Mouse (Mus musculus): ENCODE results near the gene Gin1.
"Not testable (repeated sequence)": the region's sequence is repeated elsewhere in the genome, so short reads cannot be mapped to it uniquely, and the experiment has no call there.

Gin1 gene

DNA sequence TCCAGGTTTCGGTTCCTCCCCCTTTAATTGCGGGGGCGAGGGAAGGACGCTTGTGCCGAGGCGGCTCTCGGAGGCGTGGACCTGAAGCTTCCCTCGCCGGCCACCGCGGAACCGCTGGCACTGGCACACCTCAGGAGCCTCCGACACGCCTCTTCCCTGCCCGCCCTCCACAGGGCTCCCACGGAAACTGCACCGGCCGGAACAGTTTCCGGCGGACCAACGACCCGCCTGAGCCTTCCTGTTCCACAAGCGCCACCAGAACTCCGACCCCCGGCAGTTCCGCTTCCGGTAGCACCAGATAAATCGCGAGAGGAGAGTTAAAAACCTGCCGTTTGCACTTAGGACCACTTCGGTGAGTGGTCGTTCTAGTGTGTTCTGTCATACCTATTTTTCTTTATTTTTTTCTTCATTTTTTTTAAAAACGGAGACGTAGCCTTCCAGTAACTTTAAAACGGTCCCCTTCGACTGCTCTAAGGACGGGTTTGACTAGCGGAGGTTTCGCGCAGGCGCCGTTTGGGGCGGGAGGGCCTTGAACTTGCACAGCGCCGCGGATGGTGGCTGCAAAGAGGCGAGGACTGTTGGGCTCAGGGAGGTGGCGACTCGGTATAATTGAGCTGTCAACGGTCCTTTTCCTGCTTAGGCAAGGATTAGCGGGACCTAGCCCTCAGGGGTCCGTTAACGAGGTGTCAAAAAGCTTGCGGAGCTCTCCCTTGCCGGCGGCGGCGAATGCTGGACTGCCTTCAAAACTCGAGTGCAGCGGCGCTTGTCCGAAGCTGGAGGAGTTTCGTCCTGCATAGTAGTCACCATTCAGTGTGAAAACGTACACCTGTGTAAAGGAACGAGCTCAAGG, at the start of gene Gin1, which contains the start of gene Ppip5k2:
Gene Gin1, plus strand, starts transcription at position 269 of the 850 bp plus-strand sequence.
Gene Ppip5k2, minus strand, starts transcription at position 508 of the 850 bp plus-strand sequence.
- DNase-seq: peak; percentile 95

- no peak for DNase-seq
Observed at GRCm38 (mm10) chr1:97726730-97727129, 43.2 kb upstream of the Gin1 start.

DNA sequence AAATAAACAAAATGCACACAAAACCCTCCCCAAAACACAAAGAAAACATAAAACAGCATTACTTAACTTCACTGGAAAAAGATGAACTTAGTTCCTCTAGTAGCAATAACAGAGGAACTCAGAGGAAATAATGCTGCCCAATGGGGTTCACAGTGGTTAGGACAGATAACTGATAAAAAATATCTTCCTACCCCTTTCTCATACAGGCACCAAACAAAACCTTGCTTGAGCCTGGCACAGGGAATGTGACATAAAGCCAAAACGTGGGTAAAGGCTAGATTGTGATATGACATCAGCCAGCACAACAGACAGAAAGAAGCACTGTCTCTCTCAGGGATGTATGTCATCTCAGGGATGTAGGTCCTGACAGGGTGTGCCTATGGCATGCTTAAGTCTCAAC, 40.6 kb upstream of the Gin1 start:
- DNase-seq: no peak

DNA sequence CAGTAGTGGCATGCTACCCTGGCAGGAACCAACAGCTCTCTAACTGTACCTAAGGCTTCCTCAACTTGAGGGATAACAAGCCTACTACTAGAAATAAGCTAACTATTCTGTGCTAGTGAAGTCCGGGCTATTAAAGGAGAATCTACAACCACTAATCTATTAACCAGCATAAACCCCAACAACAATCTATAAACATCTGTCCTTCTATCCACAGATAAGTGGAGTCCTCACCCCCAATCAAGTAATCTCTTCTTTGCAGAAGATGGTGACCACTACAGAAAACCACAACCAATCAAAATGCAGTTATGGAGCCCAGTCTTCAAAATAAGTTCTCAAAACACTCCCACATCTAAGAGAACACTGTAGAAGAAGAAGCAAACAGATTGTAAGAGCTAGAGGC, 26.9 kb upstream of the Gin1 start:
- no peak for DNase-seq

DNA sequence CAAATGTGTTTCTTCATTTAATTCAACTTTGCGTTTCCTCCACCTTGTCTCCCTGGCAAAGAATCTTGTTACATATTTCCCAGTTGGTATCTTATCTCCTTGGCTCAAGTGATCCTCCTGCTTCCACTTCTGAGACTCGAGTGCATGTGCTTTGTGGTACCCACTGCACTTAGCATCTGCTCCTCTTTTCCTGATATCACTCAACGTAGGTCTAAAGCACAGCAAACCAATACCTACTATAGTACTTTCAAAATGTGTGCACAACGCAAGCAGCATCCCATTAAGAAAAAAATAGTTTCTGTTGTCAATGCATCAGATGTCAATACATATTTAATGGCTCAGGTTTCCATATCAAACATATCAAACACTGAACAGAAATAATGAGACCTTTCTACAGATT, 24.3 kb upstream of the Gin1 start:
- DNase-seq: no peak

GRCm38 (mm10) chr1:97746261-97746660, 23.7 kb upstream of the Gin1 start:
- DNase-seq: no peak

GRCm38 (mm10) chr1:97748163-97748562, 21.8 kb upstream of the Gin1 start:
- no peak for DNase-seq

DNA sequence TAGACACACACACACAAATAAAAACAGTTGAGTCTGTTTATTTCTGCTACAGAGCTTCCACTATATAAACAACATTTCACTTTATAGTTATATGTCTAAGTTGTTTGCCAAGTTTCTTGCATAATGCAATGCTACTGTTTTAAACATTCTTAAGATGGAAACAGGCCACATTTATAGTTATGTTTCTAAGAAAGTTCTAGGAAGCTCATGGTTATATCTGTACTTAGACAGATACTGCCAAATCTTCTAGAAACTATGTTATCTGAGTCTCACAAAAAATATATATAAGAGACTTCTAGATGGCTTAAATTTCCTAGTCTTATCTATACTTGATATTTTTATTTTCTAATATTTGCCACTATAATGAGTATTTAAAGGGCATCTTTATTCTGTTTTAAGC, 16.8 kb upstream of the Gin1 start:
- no peak for DNase-seq

- no peak for DNase-seq
Observed at GRCm38 (mm10) chr1:97754392-97754791, 15.6 kb upstream of the Gin1 start.

- DNase-seq: no peak
Observed at GRCm38 (mm10) chr1:97759841-97760240, 10.1 kb upstream of the Gin1 start.

GRCm38 (mm10) chr1:97760598-97760997, 9.4 kb upstream of the Gin1 start:
- no peak for DNase-seq

- no peak for DNase-seq
Observed at GRCm38 (mm10) chr1:97761477-97761876, 8.5 kb upstream of the Gin1 start.

- DNase-seq: not testable (repeated sequence)
Observed at GRCm38 (mm10) chr1:97765712-97766111, 4.3 kb upstream of the Gin1 start.

GRCm38 (mm10) chr1:97768089-97768488, 1.9 kb upstream of the Gin1 start:
- no peak for DNase-seq

- DNase-seq: no peak
Observed at GRCm38 (mm10) chr1:97768906-97769293, 1.1 kb upstream of the Gin1 start.

DNA sequence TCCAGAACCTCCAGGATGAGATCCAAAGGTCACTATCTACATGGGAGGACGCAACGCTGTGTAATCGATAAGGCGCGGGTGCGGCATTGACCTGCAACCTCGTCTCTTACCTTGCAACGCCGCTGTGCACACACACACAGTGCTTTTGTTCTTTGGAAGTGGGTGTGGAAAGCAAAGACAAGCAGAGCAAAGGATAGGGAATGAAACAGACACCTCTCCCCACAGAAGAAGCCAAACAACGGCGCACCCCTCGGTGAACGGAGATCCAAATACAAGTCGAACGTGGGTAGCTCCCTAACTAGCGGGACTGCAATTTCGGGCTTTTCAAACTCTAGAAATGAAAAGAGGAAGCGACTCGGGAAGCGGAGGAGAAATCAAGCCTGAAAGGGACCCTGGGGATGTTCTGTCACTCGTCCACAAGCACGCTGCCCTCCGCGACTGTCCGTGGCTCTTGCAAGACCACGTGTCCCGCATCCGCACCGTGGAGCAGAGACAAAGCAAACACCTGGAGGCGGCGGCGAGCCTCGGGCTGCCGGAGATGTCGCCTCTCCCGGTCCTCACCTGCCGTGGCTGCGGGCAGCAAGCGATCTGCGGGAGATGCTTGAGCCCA, 573 bp upstream of the Gin1 start:
- DNase-seq: peak; percentile 30

DNA sequence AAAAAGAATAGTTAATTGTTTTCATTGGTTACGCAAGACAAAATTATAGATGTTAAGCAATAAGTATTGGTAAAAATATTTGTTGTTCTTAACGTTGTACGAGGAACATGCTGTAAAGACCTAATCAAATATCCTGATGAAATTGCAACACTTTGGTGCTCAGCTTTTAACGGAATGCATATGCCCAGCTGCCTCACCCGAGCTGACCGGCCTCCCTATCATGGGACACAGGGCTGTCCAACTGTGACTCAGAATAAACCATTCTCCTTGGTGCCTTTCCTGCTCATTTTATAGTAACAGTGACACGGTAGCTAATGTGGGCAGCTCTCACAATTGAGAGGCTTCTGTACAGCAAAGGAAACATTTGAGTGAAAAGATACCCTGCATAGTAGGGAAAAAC, 1.1 kb downstream of the Gin1 start:
- no peak for DNase-seq

GRCm38 (mm10) chr1:97771727-97772126, 1.8 kb downstream of the Gin1 start:
- DNase-seq: no peak

DNA sequence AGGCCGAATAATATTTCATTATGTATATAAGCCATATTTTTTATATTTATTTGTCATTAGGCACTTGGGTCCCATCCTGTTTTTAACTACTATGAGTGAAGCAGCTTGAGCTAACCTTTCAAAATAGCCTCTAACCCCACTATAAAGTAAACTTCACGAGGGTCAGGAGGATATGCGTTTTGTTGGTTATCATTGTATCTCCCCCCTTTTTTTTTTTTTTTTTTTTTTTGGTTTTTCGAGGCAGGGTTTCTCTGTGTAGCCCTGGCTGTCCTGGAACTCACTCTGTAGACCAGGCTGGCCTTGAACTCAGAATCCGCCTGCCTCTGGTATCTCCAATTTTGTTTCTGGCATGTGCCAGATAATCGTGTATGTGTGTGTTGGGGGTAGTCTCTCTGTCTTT, 3.4 kb downstream of the Gin1 start:
- DNase-seq: no peak

GRCm38 (mm10) chr1:97773973-97774372, 4.0 kb downstream of the Gin1 start:
- no peak for DNase-seq

DNA sequence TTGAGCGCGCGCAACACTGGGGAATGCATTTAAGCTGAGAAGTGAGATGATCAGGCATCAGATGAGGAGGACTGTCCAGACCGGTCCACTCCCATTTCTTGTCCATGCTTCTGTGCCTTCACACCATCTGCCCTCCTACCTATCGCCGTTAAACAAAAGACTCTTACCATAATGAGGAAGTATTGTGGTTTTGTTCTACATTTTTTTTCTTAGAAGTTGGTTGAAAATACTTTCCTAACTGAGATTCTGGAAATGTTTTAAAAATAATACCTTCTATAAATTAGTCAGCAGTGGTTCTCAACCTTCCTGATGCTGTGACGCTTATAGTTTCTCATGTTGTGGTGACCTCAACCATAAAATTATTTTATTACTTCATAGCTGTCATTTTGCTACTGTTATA, 11.7 kb downstream of the Gin1 start:
- DNase-seq: no peak

DNA sequence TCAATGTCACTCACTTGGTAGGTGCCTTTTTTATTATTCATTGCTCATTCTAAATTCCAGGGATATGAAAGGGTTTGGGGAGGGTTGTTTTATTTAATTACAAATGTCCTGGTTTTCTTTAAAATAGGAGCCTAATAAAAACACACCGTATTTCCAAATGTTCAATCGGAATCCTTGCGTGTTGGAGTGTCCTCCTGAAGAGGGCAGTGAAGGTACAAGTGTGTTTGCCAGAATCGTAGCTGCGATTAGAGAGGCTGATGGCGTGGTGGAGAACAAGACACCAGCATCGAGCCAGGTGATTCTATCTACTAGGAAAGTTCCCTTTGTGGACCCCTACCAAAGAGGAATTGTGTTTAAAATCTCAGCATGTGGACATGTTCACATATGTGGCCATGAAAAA, 15.0 kb downstream of the Gin1 start:
- DNase-seq: no peak

DNA sequence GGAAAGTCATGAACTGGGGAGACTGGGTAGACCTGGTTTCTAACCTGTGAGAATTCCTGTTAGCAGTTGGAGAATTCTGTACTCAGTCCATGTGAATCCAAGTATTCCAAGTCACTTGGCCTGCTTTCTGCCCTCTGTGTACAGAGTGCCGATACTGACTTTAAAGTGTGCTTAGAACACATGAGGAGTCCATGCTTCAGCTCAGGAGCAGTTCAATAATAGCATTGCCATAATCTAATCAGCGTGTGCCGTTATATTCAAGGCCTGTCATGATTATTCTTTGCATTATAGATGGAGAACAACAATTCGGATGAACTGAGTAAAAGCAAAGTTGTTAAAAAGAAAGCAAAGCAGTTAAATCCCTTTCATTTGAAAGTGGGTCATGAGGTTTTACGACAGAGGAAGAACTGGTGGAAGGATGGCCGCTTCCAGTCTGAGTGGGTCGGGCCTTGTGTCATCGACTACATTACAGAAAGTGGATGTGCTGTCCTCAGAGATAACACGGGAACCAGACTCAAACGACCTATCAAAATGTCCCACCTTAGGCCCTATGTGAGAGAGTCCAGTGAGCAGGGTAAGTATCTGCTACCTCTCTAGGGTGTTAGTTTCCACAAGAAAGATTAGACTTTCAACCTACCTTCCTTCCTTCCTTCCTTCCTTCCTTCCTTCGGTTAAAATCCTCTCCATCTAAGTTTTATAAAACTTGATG, 15.9 kb downstream of the Gin1 start:
- no peak for DNase-seq

- DNase-seq: no peak
Observed at GRCm38 (mm10) chr1:97787674-97788073, 17.7 kb downstream of the Gin1 start.

All from cerebellum, adult 8-10 months (tissue).